Mouse (Mus musculus): ENCODE data around the gene Rtel1. TPM values are rescaled to one million over a fixed set of nuclear protein-coding genes. Genes with fewer than 3 reads are reported as not detected.
A peak's percentile ranks its signal among the peaks of the same experiment; 100 is the strongest.

The Rtel1 gene
- polyA plus RNA-seq, 1 experiment from 2014 or later, result 10.4 TPM

- TF ChIP-seq CTCF (IDR thresholded peaks at IDR 0.05) (no peak), EP300 (IDR thresholded peaks at IDR 0.05) (no peak)
- ATAC-seq (no peak), DNase-seq (ENCODE audit: low spot score) (peak; percentile 6)
- H3K27me3 ChIP-seq (replicated peaks; ENCODE audit: insufficient read depth, low read length), result no peaks in the 10 kb centered on the region
- H3K27ac ChIP-seq (ENCODE audit: low read length), result no peak overlapping the region
- H3K9me3 ChIP-seq (ENCODE audit: low read length), result no peaks in the 10 kb centered on the region
- H3K4me1 ChIP-seq (ENCODE audit: insufficient read depth, low read depth, low read length), result no peaks in the 10 kb centered on the region
- no peak overlapping the region for H3K4me3 ChIP-seq (ENCODE audit: low read depth, low read length)
- H3K9ac ChIP-seq (replicated peaks; ENCODE audit: low read depth), result no peak overlapping the region
- no peaks in the 10 kb centered on the region; the same call in none of the 2 replicates for H3K36me3 ChIP-seq (ENCODE audit: insufficient read depth, low read length)
- no peak overlapping the region for H3K4me2 ChIP-seq (replicated peaks; ENCODE audit: low read depth, low read length)
- WGBS, result 27% methylated on average over 3 of the region's 3 CpGs
These were observed 17.5 kb upstream of the Rtel1 start for GRCm38 (mm10) chr2:181302041-181302440.

- Histone ChIP-seq H3K36me3 (ENCODE audit: insufficient read depth, low read length) (no peaks in the 10 kb centered on the region; the same call in none of the 2 replicates), H3K9ac (replicated peaks; ENCODE audit: low read depth) (no peak overlapping the region), H3K4me1 (ENCODE audit: insufficient read depth, low read depth, low read length) (no peaks in the 10 kb centered on the region), H3K4me3 (ENCODE audit: low read depth, low read length) (no peak overlapping the region), H3K27me3 (replicated peaks; ENCODE audit: insufficient read depth, low read length) (no peaks in the 10 kb centered on the region), H3K4me2 (replicated peaks; ENCODE audit: low read depth, low read length) (no peak overlapping the region), H3K9me3 (ENCODE audit: low read length) (no peaks in the 10 kb centered on the region), H3K27ac (ENCODE audit: low read length) (no peak overlapping the region)
- WGBS, result 74% methylated on average over 1 of the region's 1 CpGs
- TF ChIP-seq EP300 (IDR thresholded peaks at IDR 0.05), result no peak
- no peak for ATAC-seq
- no peak for DNase-seq (ENCODE audit: low spot score)
These were observed 14.6 kb upstream of the Rtel1 start for GRCm38 (mm10) chr2:181304944-181305343.

GRCm38 (mm10) chr2:181307144-181307804 lies 12.3 kb upstream of the Rtel1 start:
- no peaks in the 10 kb centered on the region for H3K9me3 ChIP-seq (ENCODE audit: low read length)
- H3K4me3 ChIP-seq (ENCODE audit: low read depth, low read length), result no peak overlapping the region
- H3K27me3 ChIP-seq (replicated peaks; ENCODE audit: insufficient read depth, low read length), result 0 out of 2 replicates have a peak, but pooled peaks cover 1% of the 10 kb centered on the region
- no peak overlapping the region for H3K9ac ChIP-seq (replicated peaks; ENCODE audit: low read depth)
- ATAC-seq (peak; percentile 44), DNase-seq (ENCODE audit: low spot score) (peak; percentile 62)
- peak; percentile 74 for TF ChIP-seq CTCF (IDR thresholded peaks at IDR 0.05)
- no peak for TF ChIP-seq EP300 (IDR thresholded peaks at IDR 0.05)
- no peaks in the 10 kb centered on the region for H3K36me3 ChIP-seq (ENCODE audit: insufficient read depth, low read length)
- no peaks in the 10 kb centered on the region for H3K4me1 ChIP-seq (ENCODE audit: insufficient read depth, low read depth, low read length)
- 11% methylated on average over 30 of the region's 30 CpGs for WGBS
- no peak overlapping the region for H3K4me2 ChIP-seq (replicated peaks; ENCODE audit: low read depth, low read length)
- no peak overlapping the region for H3K27ac ChIP-seq (ENCODE audit: low read length)

GRCm38 (mm10) chr2:181312435-181312834 lies 7.1 kb upstream of the Rtel1 start:
- no peak for TF ChIP-seq CTCF (IDR thresholded peaks at IDR 0.05)
- no peak for TF ChIP-seq EP300 (IDR thresholded peaks at IDR 0.05)
- H3K27me3 ChIP-seq (replicated peaks; ENCODE audit: insufficient read depth, low read length), result peaks cover 19% of the 10 kb centered on the region
- no peak overlapping the region for H3K4me2 ChIP-seq (replicated peaks; ENCODE audit: low read depth, low read length)
- H3K9me3 ChIP-seq (ENCODE audit: low read length), result no peaks in the 10 kb centered on the region
- H3K36me3 ChIP-seq (ENCODE audit: insufficient read depth, low read length), result no peaks in the 10 kb centered on the region
- ATAC-seq (no peak), DNase-seq (ENCODE audit: low spot score) (no peak)
- H3K27ac ChIP-seq (ENCODE audit: low read length), result no peak overlapping the region
- H3K4me1 ChIP-seq (ENCODE audit: insufficient read depth, low read depth, low read length), result no peaks in the 10 kb centered on the region
- 69% methylated on average over 3 of the region's 3 CpGs for WGBS
- H3K9ac ChIP-seq (replicated peaks; ENCODE audit: low read depth), result no peak overlapping the region
- no peak overlapping the region for H3K4me3 ChIP-seq (ENCODE audit: low read depth, low read length)

GRCm38 (mm10) chr2:181313006-181313343 lies 6.6 kb upstream of the Rtel1 start:
- no peak for ATAC-seq
- H3K27me3 ChIP-seq (replicated peaks; ENCODE audit: insufficient read depth, low read length), result peaks cover 19% of the 10 kb centered on the region
- H3K4me1 ChIP-seq (ENCODE audit: insufficient read depth, low read depth, low read length), result no peaks in the 10 kb centered on the region
- TF ChIP-seq CTCF (IDR thresholded peaks at IDR 0.05) (no peak), EP300 (IDR thresholded peaks at IDR 0.05) (no peak)
- H3K27ac ChIP-seq (ENCODE audit: low read length), result no peak overlapping the region
- H3K4me3 ChIP-seq (ENCODE audit: low read depth, low read length), result no peak overlapping the region
- WGBS, result 14% methylated on average over 5 of the region's 5 CpGs
- no peak for DNase-seq (ENCODE audit: low spot score)
- no peaks in the 10 kb centered on the region for H3K9me3 ChIP-seq (ENCODE audit: low read length)
- H3K36me3 ChIP-seq (ENCODE audit: insufficient read depth, low read length), result no peaks in the 10 kb centered on the region
- no peak overlapping the region for H3K9ac ChIP-seq (replicated peaks; ENCODE audit: low read depth)
- no peak overlapping the region for H3K4me2 ChIP-seq (replicated peaks; ENCODE audit: low read depth, low read length)

- Histone ChIP-seq H3K4me3 (ENCODE audit: low read depth, low read length) (no peak overlapping the region), H3K9me3 (ENCODE audit: low read length) (no peaks in the 10 kb centered on the region), H3K27ac (ENCODE audit: low read length) (no peak overlapping the region), H3K9ac (replicated peaks; ENCODE audit: low read depth) (no peak overlapping the region), H3K4me2 (replicated peaks; ENCODE audit: low read depth, low read length) (peak overlapping the region; percentile 14), H3K36me3 (ENCODE audit: insufficient read depth, low read length) (no peaks in the 10 kb centered on the region), H3K27me3 (replicated peaks; ENCODE audit: insufficient read depth, low read length) (peaks cover 19% of the 10 kb centered on the region), H3K4me1 (ENCODE audit: insufficient read depth, low read depth, low read length) (no peaks in the 10 kb centered on the region)
- ATAC-seq (peak; percentile 4; the same call in 1 of the 2 replicates), DNase-seq (ENCODE audit: low spot score) (no peak)
- 4% methylated on average over 35 of the region's 35 CpGs for WGBS
- TF ChIP-seq EP300 (IDR thresholded peaks at IDR 0.05), result no peak
- TF ChIP-seq CTCF (IDR thresholded peaks at IDR 0.05), result no peak
These were observed 6.0 kb upstream of the Rtel1 start for GRCm38 (mm10) chr2:181313344-181314079.
